Mouse (Mus musculus) adrenal gland, postnatal 10 days (tissue): ENCODE data around the gene Acsl6. TPM values are rescaled to one million over a fixed set of nuclear protein-coding genes. Genes with fewer than 3 reads are reported as not detected.
"Not testable (repeated sequence)": the region's sequence is repeated elsewhere in the genome, so short reads cannot be mapped to it uniquely, and the experiment has no call there.

Experiments
- DNase-seq: peaks from one replicate; pipeline ENCODE4 v3.0.0; 2021; ENCODE audit warnings: mixed read lengths
- total RNA-seq, 2 experiments: library from RNA; stranded (reverse); gene quantifications; 2 replicates each; pipeline ENCODE4 v1.2.3; 2021

Gene Acsl6
- total RNA-seq, 2 experiments from 2014 or later, result 2.2 to 3.6 TPM

GRCm38 (mm10) chr11:54391326-54391725 lies 87.7 kb downstream of the Acsl6 start:
- no peak for DNase-seq

DNA sequence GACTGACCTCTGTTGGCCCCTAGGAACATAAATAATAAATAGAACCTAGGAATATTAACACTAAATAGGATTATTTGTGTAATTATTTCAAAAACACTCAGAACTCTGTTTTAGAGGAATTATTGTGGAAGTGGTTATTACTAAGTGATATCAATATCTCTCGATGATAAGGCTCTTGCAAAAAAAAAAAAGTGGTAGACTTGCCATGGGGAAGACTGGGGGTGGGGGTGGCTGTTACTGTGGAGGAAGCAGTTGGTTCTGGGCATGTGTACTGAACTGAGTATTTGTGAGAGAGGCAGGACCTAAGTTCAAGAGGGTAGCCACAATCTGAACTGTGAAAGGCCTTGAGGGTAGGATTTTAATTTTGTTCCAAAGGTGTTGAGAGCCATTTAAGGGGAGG lies 93.1 kb downstream of the Acsl6 start:
- DNase-seq, result no peak

- DNase-seq, result no peak
Observed at GRCm38 (mm10) chr11:54398058-54398457, 94.5 kb downstream of the Acsl6 start.

DNA sequence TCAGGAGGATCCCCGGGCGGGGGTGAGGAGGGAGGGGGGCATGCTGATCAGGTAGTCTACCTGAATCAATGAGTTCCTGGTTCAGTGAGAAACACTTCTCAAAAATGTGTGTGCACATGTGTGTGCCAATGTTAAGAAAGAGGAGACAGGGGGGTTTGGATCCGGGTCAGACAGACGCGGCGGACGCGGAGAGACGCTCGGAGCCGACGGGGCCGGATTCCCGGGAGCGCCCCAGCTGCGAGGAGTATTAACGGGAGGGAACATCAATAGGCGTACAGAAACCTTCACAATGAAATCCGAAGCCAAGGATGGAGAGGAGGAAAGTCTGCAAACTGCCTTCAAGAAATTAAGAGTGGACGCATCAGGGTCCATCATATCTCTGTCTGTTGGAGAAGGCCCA lies 97.2 kb downstream of the Acsl6 start:
- not testable (repeated sequence) for DNase-seq

GRCm38 (mm10) chr11:54404885-54405284 lies 101.3 kb downstream of the Acsl6 start:
- DNase-seq, result no peak

DNA sequence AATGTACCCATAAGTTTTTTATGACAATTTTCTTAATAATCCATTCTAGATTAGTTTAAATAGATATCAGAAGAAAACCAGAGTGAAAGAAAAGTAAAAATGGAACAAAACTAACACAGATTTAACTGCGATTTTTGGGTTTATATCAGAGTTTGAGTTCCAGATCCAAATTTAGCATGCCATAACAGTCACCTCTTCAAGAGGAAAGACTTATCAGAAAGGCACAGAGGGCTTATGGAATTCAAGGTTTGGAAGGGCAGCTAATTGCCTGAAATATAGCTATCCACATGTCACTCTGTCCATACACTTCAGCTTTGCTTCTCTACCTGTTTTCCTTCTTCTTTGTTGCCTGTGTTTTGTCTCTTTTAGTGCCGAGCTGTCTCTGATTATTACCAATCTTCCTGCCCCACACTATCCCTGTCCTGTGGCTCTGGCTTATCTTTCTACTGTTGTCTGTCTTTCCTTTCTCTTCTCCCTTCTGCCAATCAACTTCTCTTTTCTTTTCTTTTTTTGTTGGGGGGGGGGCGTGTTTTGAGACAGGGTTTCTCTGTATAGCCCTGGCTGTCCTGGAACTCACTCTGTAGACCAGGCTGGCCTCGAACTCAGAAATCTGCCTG lies 103.4 kb downstream of the Acsl6 start:
- no peak for DNase-seq

- no peak for DNase-seq
Observed at GRCm38 (mm10) chr11:54410612-54411011, 107.0 kb downstream of the Acsl6 start.

DNA sequence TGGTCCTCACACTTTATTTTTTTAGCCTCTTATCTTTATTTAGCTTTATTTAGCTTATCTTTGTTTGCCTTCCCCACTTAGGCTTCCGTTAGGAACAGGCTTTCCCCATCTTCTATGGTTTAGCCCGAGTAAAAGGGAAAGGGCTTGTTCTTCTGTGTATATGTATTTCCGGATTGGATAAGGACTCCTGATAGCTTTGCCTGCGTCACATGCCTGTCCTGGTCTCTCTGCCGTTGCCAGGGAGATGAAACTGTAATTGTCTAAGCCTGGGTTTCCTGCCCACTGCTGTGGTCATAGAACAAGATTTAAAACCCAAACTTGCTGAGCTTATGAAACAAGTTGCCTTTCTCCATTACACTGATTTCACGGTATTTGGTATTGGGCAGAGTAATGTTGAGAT lies 109.4 kb downstream of the Acsl6 start:
- peak; percentile 6 for DNase-seq

Other genes with a start within 250 kb of the Acsl6 start
- 10 to 100 TPM; 14.3 to 23.9 TPM for gene Pdlim4, start 234.8 kb upstream of the Acsl6 start, total RNA-seq
- 10 to 100 TPM; 18.6 to 20.1 TPM for gene P4ha2, start 203.7 kb upstream of the Acsl6 start, total RNA-seq
- gene Csf2, start 54.1 kb upstream of the Acsl6 start, total RNA-seq, result not detected
- not detected for gene Il3, start 36.5 kb upstream of the Acsl6 start, total RNA-seq
- not detected for gene Meikin, start 66.9 kb downstream of the Acsl6 start, total RNA-seq
- 10 to 100 TPM; 26.1 to 27.4 TPM for gene Fnip1, start 134.4 kb downstream of the Acsl6 start, total RNA-seq
- 10 to 100 TPM; 24.9 to 28.0 TPM for gene Rapgef6, start 219.0 kb downstream of the Acsl6 start, total RNA-seq